Mouse (Mus musculus) urinary bladder, postnatal 0 days (tissue): ENCODE results near the gene Higd2a. TPM values are rescaled to one million over a fixed set of nuclear protein-coding genes. Genes with fewer than 3 reads are reported as not detected.

ENCODE experiments used
- microRNA-seq: library from miRNA; unstranded; fragments of <30 nt; microRNA quantifications from one replicate; pipeline ENCODE4, GENCODE M21; 2016
- polyA plus RNA-seq: library from polyadenylated mRNA; unstranded; fragments of >200 nt; fragmentation: Nextera tagmentation; extraction: Ambion mirVana; gene quantifications from 2 replicates; pipeline ENCODE4 v1.2.1, GENCODE M21; 2015

The Higd2a gene
- polyA plus RNA-seq, result 214 and 221 TPM in 2 replicates

GRCm38 (mm10) chr13:54589996-54590951, at the start of gene Higd2a, which contains the start of gene Nop16:
TSS of gene Higd2a (plus strand) at chr13:54590207.
TSS of gene Nop16 (minus strand) at chr13:54590090.

GRCm38 (mm10) chr13:54565201-54565581, 24.8 kb upstream of the Higd2a start, which contains the start of gene 4833439L19Rik:
TSS of gene 4833439L19Rik (minus strand) at chr13:54565435.

GRCm38 (mm10) chr13:54574854-54575481, 15.0 kb upstream of the Higd2a start, which contains the start of gene Arl10:
TSS of gene Arl10 (plus strand) at chr13:54575015.

GRCm38 (mm10) chr13:54610972-54611754, 21.2 kb downstream of the Higd2a start, which contains the start of gene Cltb:
TSS of gene Cltb (minus strand) at chr13:54611344.

DNA sequence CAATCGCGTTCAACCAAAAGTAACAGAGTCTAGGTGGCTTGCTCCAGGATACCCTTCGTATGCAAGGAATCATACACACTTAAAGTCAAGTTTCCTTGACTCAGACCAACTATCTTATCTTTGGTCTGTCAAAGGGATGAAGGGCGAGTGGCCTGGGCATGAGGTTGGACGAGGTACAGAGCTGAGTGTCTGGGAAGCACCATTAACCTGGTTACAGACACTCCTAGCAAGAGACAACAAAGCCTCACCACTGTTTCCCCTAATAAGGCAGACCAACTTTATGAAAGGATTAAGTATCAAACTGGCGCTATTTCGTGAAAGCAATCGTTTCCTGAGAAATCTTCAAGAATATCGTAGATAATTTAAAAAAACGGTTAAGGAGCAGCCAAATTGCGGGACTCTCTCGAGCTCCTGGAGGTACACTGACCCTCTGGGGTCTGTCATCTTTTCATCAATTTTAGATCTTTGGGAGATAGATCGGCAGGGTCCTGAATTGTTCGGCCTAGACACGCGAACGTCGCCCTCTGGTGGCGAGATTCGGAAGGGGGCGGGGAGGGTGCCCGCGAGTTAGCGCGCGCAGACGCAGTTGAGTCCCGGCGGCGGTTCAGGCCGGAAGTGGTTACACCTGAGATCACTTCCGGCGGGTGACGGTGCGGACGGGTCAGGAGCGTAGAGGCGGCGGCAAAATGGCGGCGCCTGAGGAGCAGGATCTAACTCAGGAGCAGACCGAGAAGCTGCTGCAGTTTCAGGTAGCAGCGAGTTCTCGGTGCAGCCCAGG, 31.3 kb downstream of the Higd2a start, which contains the start of gene Faf2:
Gene Faf2 (plus strand): TSS at position 630 of the 778 bp plus-strand sequence.

Small RNA genes within 50 kb of the gene (microRNA-seq; reads per million reads assigned to microRNA genes)
- gene Gm24195, result not detected

Other genes with a start within 250 kb of the Higd2a start
- 2.5 and 2.7 TPM in 2 replicates for gene Cplx2, start 218.9 kb upstream of the Higd2a start, polyA plus RNA-seq
- 47.3 and 55.4 TPM in 2 replicates for gene Thoc3, start 121.4 kb upstream of the Higd2a start, polyA plus RNA-seq
- gene Simc1, start 86.4 kb upstream of the Higd2a start, polyA plus RNA-seq, result 2.9 and 3.0 TPM in 2 replicates
- gene 4833439L19Rik, start 24.8 kb upstream of the Higd2a start, polyA plus RNA-seq, result 95.0 and 99.7 TPM in 2 replicates
- 13.6 and 14.4 TPM in 2 replicates for gene Arl10, start 15.2 kb upstream of the Higd2a start, polyA plus RNA-seq
- gene Nop16, start 117 bp upstream of the Higd2a start, polyA plus RNA-seq, result 37.0 and 40.0 TPM in 2 replicates
- gene Cltb, start 21.1 kb downstream of the Higd2a start, polyA plus RNA-seq, result 107 and 125 TPM in 2 replicates
- 60.8 and 67.5 TPM in 2 replicates for gene Faf2, start 31.6 kb downstream of the Higd2a start, polyA plus RNA-seq
- gene Rnf44, start 103.7 kb downstream of the Higd2a start, polyA plus RNA-seq, result 54.0 and 56.8 TPM in 2 replicates
- gene Cdhr2, start 111.3 kb downstream of the Higd2a start, polyA plus RNA-seq, result 0.02 and 0.04 TPM in 2 replicates
- 0.12 and 0.14 TPM in 2 replicates for gene Gprin1, start 159.7 kb downstream of the Higd2a start, polyA plus RNA-seq
- not detected in 2 replicates for gene Sncb, start 176.4 kb downstream of the Higd2a start, polyA plus RNA-seq
- not detected in 2 replicates for gene Eif4e1b, start 193.8 kb downstream of the Higd2a start, polyA plus RNA-seq
- gene Tspan17, start 199.2 kb downstream of the Higd2a start, polyA plus RNA-seq, result 56.1 and 56.3 TPM in 2 replicates